Mouse (Mus musculus) layer of hippocampus, adult 8-10 months (tissue): ENCODE measurements at regions not wholly inside any gene's neighbourhood (a gene's known extent, or its start where the extent isn't known, plus 50 kb on each side); places are given as distances from the start of the nearest gene placed in this dataset.

ENCODE experiments used
- DNase-seq, 2 experiments: peaks; one replicate each; pipeline ENCODE4 v3.0.0; 2022; ENCODE audit warnings: low spot score in 2 of 2

GRCm38 (mm10) chr2:45757176-45757575 lies 640.0 kb upstream of the Zeb2 start:
- no peak for DNase-seq

GRCm38 (mm10) chr2:45756395-45756794 lies 639.2 kb upstream of the Zeb2 start:
- DNase-seq, result no peak

- DNase-seq, result no peak
Observed at GRCm38 (mm10) chr2:45751746-45752145, 634.6 kb upstream of the Zeb2 start.

- DNase-seq, result no peak
Observed at GRCm38 (mm10) chr2:45749379-45749778, 632.2 kb upstream of the Zeb2 start.

- no peak for DNase-seq
Observed at GRCm38 (mm10) chr2:45747263-45748236, 630.4 kb upstream of the Zeb2 start.

- DNase-seq, result no peak
Observed at GRCm38 (mm10) chr2:45746606-45747005, 629.4 kb upstream of the Zeb2 start.

DNA sequence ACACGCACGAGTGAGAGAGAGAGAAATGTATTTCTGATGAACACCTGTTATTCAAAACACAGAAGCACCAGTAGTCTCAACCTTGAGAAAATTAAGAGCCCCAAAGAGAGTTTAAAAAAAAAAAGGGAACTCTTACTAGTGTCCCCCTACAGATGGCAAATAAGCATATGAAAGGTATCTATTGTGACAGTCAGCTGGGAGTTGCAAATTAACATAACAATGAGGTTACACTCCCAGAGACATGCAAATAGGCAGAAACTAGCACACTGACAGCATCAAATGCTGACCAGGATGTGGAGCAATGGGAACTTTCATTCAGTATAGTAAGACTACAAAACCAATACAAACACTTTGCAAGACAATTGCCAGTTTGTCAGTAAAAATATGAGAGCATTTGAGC lies 619.1 kb upstream of the Zeb2 start:
- DNase-seq, result no peak

DNA sequence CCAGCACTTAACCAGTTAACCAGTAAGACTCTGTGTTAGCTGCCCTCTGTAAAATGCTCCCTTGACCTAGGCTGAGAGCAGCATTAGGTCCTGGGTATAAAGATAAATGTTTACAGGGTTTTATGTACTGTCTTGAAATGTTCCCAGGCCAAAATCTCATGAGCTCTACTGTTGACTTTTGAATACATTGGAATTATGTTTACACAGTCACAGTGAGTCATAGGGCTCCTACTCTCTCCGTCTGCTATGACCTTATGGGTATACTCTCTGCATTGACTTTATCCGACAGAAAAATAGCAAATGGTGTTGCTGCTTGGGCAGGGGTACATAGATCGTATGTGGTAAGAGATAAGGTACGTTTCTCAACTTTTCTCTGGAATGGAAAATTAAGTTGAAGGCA lies 596.8 kb upstream of the Zeb2 start:
- no peak for DNase-seq

DNA sequence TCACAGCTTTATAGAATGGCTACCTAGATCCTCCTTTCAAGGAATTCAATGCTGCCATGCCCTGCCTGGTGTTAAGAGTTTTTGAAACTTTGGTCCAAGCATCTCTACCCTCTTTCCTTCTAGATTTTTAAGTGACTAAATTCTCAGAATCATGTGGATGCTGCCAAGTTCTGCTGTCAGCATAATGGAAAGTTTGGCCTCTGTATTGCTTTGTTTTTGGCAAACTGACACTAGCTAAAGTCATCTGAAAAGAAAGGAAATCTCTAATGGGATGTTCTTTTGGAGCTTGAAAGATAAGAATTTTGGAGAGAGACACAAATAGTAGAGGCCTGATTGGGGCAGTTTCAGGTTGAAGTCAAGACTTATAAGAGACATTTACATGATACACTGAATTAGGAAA lies 589.8 kb upstream of the Zeb2 start:
- DNase-seq, result no peak

GRCm38 (mm10) chr2:45702511-45702910 lies 585.3 kb upstream of the Zeb2 start:
- no peak for DNase-seq

DNA sequence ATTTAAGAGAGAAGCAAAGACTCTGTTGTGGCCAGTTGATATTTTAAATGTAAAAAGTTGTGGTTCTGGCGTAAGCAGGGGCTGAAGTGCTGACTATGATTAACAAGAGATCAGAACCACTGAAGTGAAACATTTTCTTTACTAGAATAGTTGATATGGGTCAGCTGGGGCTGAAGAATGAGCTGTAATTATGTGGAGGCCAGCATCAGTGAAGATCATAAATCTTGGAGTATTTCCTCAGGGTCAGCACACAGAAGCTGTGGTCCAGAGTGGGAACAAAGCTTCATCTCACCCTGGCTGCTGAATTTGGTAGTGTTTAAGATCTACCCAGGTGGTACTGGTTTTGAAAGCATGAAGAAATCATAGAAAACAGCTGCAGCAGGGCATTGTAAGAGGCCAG lies 583.4 kb upstream of the Zeb2 start:
- DNase-seq, result no peak

GRCm38 (mm10) chr2:45693291-45694020 lies 576.3 kb upstream of the Zeb2 start:
- no peak for DNase-seq

GRCm38 (mm10) chr2:45692819-45693218 lies 575.6 kb upstream of the Zeb2 start:
- no peak for DNase-seq

DNA sequence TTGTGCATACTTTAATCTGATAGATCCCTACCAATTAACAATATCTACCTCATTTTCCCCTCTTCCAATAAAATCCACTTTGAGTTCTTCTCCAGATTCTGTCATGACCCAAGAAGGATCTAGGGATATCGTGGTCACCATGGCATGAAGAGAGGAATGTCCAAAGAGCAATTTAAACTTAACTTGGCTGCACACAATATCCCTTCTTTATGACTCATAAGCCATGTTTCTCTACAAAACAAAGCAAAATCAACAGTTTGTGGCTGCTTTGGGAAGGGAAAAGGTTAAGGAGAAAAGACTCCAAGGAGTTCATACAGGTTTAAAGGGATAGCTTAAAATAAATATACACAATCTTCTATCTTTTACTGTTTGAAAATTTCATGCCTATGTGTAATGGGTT lies 571.8 kb upstream of the Zeb2 start:
- no peak for DNase-seq

- DNase-seq, result no peak
Observed at GRCm38 (mm10) chr2:45681251-45681650, 564.1 kb upstream of the Zeb2 start.

DNA sequence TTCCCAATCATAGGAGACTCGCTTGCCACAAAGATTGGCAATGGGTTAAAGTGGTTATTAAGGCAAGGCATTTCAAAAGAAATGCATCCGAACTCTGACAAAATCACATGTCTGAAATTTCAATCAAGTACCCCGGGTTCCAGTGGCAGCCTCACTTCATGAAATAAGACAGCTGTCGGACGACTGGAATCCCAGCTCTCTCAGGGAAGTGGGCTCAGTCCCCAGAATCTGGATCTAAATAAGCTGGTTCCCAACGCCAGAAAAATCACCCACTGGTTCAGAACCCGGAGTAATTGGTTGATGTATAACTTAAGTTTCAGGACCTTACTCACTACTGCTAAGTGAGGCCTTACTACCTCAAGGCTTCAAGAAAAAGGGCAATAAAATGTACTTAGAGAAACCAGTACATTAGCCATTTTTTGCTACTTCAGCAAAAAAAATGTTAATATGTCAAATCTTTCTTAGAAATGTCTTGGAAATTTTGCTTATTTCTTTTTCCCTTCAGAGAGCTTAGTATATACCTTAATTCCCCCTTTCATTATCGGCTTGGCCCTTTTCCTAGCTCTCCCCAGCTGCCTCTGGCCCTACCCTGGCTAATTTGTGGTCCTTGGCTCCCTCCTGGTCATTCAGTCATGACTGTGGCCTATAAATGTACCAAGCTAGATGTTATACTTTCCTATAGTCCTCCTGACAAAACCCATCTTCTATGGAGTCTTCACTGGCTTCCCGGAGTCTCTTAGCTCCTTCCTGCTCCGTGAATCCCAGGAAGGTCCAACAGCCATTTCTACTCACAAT lies 562.1 kb upstream of the Zeb2 start:
- DNase-seq, result no peak

DNA sequence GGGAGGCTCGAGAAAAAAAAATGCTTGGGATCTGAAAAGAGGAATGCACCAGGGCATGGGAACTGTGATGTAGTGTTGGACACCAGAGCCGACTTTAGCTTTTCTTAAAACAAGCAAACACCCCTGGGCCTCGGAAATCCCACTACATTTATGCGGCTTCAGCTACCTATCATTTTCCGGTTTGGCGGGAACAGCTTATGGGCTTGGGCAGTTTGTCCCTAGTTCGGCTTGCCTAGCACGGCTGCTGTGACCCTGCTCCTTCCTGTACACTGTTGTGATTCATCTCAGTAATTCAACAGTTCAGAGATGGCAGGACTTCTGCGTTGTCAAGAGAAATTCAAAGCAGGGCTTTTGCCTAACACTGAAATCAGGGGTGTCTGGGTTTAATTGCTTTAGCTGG lies 561.5 kb upstream of the Zeb2 start:
- DNase-seq, result no peak

DNA sequence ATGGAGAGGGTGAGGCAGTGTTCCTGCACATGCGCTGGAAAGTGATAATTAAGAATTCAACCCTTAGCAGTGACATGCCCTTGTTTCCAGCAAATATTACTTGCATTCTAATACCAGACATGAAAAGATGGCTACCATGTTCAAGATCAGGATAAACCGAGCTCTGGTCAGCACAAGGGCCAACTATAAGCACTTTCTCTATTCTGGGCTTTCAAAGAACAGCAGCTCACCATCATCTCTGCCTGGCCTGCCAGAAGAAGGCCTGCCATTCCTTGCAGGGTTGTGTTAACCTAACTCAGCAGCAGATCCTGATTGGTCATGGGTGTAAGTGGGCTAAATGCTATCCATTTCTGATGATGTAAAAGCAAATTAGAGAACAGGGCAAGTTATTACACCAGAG lies 558.6 kb upstream of the Zeb2 start:
- DNase-seq, result no peak

- DNase-seq, result no peak
Observed at GRCm38 (mm10) chr2:45656011-45656410, 538.8 kb upstream of the Zeb2 start.

DNA sequence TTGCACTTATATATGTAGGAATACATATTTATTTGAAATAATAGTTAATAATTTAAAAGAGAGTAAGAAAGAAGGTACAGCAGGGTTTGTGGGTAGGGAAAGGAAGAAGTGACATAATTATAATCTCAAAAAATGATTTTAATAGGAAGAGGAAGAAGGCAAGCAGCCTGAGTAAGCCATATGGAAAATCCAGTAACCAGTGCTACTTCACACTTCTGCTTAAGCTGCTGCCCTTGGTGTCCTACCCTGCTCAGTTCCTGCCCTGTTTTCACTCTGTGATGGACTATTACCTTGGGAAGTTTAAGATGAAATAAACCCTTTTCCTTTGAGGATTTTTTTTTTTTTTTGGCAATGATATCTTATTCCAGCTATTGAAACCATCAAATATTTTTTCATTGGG lies 537.5 kb upstream of the Zeb2 start:
- DNase-seq, result no peak

GRCm38 (mm10) chr2:45652977-45653376 lies 535.8 kb upstream of the Zeb2 start:
- DNase-seq, result no peak
